Mouse (Mus musculus): ENCODE results near the gene Smok3a. TPM values are rescaled to one million over a fixed set of nuclear protein-coding genes. Genes with fewer than 3 reads are reported as not detected.
"Not testable (repeated sequence)": the region's sequence is repeated elsewhere in the genome, so short reads cannot be mapped to it uniquely, and the experiment has no call there.

The Smok3a gene
- not detected for total RNA-seq (2021)
- long read RNA-seq, experiment 1, result 0 reads
- long read RNA-seq, experiment 2, result 0 reads

- DNase-seq (ENCODE audit: extremely low spot score in 1 of 2, low spot score in 2 of 2); intact Hi-C loops (cut with DNase I); H3K4me3 ChIP-seq; H3K27ac ChIP-seq: not testable (repeated sequence)
These were observed at the start of gene Smok3a, which contains the start of gene Smok3b for GRCm38 (mm10) chr5:138020961-138021479. Gene Smok3a (plus strand): TSS chr5:138021261. Gene Smok3b (plus strand): TSS chr5:138021429.

- no peak for DNase-seq (ENCODE audit: extremely low spot score in 1 of 2, low spot score in 2 of 2)
- H3K27ac ChIP-seq, result no peak overlapping the region
- intact Hi-C loops (cut with DNase I), result loop anchor here (5.0 kb wide), 2 partner anchors 71 to 181 kb away; no protein-coding TSS in a partner anchor
- H3K4me3 ChIP-seq, result no peak overlapping the region
- TF ChIP-seq CTCF (IDR thresholded peaks at IDR 0.05), result peak; percentile 18
These were observed 47.9 kb upstream of the Smok3a start for GRCm38 (mm10) chr5:137973161-137973560.

- intact Hi-C loops (cut with DNase I), result loop anchor here (1.0 to 5.0 kb wide), 3 partner anchors 71 to 181 kb away; no protein-coding TSS in a partner anchor
- no peak overlapping the region for H3K4me3 ChIP-seq
- peak; percentile 55 for TF ChIP-seq CTCF (IDR thresholded peaks at IDR 0.05)
- DNase-seq (ENCODE audit: extremely low spot score in 1 of 2, low spot score in 2 of 2), result no peak
- H3K27ac ChIP-seq, result no peak overlapping the region
These were observed 47.3 kb upstream of the Smok3a start for GRCm38 (mm10) chr5:137973738-137974137.

- no peak overlapping the region for H3K27ac ChIP-seq
- no peak for DNase-seq (ENCODE audit: extremely low spot score in 1 of 2, low spot score in 2 of 2)
- H3K4me3 ChIP-seq, result no peak overlapping the region
- TF ChIP-seq CTCF (IDR thresholded peaks at IDR 0.05), result no peak
- intact Hi-C loops (cut with DNase I), result loop anchor here (1.0 to 5.0 kb wide), 3 partner anchors 72 to 182 kb away; no protein-coding TSS in a partner anchor
These were observed 46.3 kb upstream of the Smok3a start for GRCm38 (mm10) chr5:137974724-137975123.

- H3K27ac ChIP-seq, result no peak overlapping the region
- intact Hi-C loops (cut with DNase I), result no loop called here
- DNase-seq (ENCODE audit: extremely low spot score in 1 of 2, low spot score in 2 of 2), result no peak
- H3K4me3 ChIP-seq, result no peak overlapping the region
- TF ChIP-seq CTCF (IDR thresholded peaks at IDR 0.05), result no peak
These were observed 45.6 kb upstream of the Smok3a start for GRCm38 (mm10) chr5:137975434-137975833.

- Histone ChIP-seq H3K4me3 (no peak overlapping the region), H3K27ac (no peak overlapping the region)
- TF ChIP-seq CTCF (IDR thresholded peaks at IDR 0.05), result no peak
- intact Hi-C loops (cut with DNase I), result no loop called here
- no peak for DNase-seq (ENCODE audit: extremely low spot score in 1 of 2, low spot score in 2 of 2)
These were observed 43.8 kb upstream of the Smok3a start for GRCm38 (mm10) chr5:137977291-137977690.

GRCm38 (mm10) chr5:137979081-137979480 is 42.0 kb upstream of the Smok3a start:
- no peak for TF ChIP-seq CTCF (IDR thresholded peaks at IDR 0.05)
- Histone ChIP-seq H3K27ac (no peak overlapping the region), H3K4me3 (no peak overlapping the region)
- no peak for DNase-seq (ENCODE audit: extremely low spot score in 1 of 2, low spot score in 2 of 2)
- intact Hi-C loops (cut with DNase I), result no loop called here

- intact Hi-C loops (cut with DNase I), result no loop called here
- no peak for TF ChIP-seq CTCF (IDR thresholded peaks at IDR 0.05)
- no peak within 1 kb of the TSS for H3K4me3 ChIP-seq
- H3K27ac ChIP-seq, result no peak within 1 kb of the TSS
- DNase-seq (ENCODE audit: extremely low spot score in 1 of 2, low spot score in 2 of 2), result no peak
These were observed 39.8 kb upstream of the Smok3a start, which contains the start of gene Azgp1 for GRCm38 (mm10) chr5:137981300-137981699. Gene Azgp1 (plus strand): TSS chr5:137981520.

- H3K4me3 ChIP-seq, result no peak overlapping the region
- no peak for DNase-seq (ENCODE audit: extremely low spot score in 1 of 2, low spot score in 2 of 2)
- H3K27ac ChIP-seq, result no peak overlapping the region
- intact Hi-C loops (cut with DNase I), result no loop called here
- no peak for TF ChIP-seq CTCF (IDR thresholded peaks at IDR 0.05)
These were observed 34.7 kb upstream of the Smok3a start for GRCm38 (mm10) chr5:137986351-137986750.

- intact Hi-C loops (cut with DNase I), result no loop called here
- no peak for TF ChIP-seq CTCF (IDR thresholded peaks at IDR 0.05)
These were observed 11.6 kb upstream of the Smok3a start for GRCm38 (mm10) chr5:138009437-138009836.

GRCm38 (mm10) chr5:138012382-138012781 is 8.7 kb upstream of the Smok3a start:
- intact Hi-C loops (cut with DNase I), result no loop called here

More at GRCm38 (mm10) chr5:138009437-138009836, 11.6 kb upstream of the Smok3a start:
- Histone ChIP-seq H3K4me3 (no peak overlapping the region), H3K27ac (no peak overlapping the region)
- DNase-seq (ENCODE audit: extremely low spot score in 1 of 2, low spot score in 2 of 2), result no peak

GRCm38 (mm10) chr5:138016530-138016929 is 4.5 kb upstream of the Smok3a start:
- intact Hi-C loops (cut with DNase I), result no loop called here
- Histone ChIP-seq H3K27ac (no peak overlapping the region), H3K4me3 (no peak overlapping the region)
- TF ChIP-seq CTCF (IDR thresholded peaks at IDR 0.05), result no peak
- DNase-seq (ENCODE audit: extremely low spot score in 1 of 2, low spot score in 2 of 2), result no peak

More at GRCm38 (mm10) chr5:138012382-138012781, 8.7 kb upstream of the Smok3a start:
- no peak for TF ChIP-seq CTCF (IDR thresholded peaks at IDR 0.05)
- H3K27ac ChIP-seq, result no peak overlapping the region
- no peak overlapping the region for H3K4me3 ChIP-seq
- DNase-seq (ENCODE audit: extremely low spot score in 1 of 2, low spot score in 2 of 2), result no peak

GRCm38 (mm10) chr5:138016997-138017396 is 4.1 kb upstream of the Smok3a start:
- Histone ChIP-seq H3K27ac (no peak overlapping the region), H3K4me3 (no peak overlapping the region)
- TF ChIP-seq CTCF (IDR thresholded peaks at IDR 0.05), result no peak
- no peak for DNase-seq (ENCODE audit: extremely low spot score in 1 of 2, low spot score in 2 of 2)
- intact Hi-C loops (cut with DNase I), result no loop called here

GRCm38 (mm10) chr5:138019577-138019976 is 1.5 kb upstream of the Smok3a start:
- DNase-seq (ENCODE audit: extremely low spot score in 1 of 2, low spot score in 2 of 2); H3K4me3 ChIP-seq; intact Hi-C loops (cut with DNase I); H3K27ac ChIP-seq: not testable (repeated sequence)

GRCm38 (mm10) chr5:138052894-138053293 is 31.8 kb downstream of the Smok3a start, which contains the start of gene Smok3c:
Gene Smok3c (plus strand): TSS chr5:138053194.
- H3K27ac ChIP-seq; H3K4me3 ChIP-seq; intact Hi-C loops (cut with DNase I); DNase-seq (ENCODE audit: extremely low spot score in 1 of 2, low spot score in 2 of 2): not testable (repeated sequence)

Measured in left cerebral cortex, adult 2 months (tissue).